17 mouse cellular contexts compared by ENCODE assay signal in the genomic region with DNA sequence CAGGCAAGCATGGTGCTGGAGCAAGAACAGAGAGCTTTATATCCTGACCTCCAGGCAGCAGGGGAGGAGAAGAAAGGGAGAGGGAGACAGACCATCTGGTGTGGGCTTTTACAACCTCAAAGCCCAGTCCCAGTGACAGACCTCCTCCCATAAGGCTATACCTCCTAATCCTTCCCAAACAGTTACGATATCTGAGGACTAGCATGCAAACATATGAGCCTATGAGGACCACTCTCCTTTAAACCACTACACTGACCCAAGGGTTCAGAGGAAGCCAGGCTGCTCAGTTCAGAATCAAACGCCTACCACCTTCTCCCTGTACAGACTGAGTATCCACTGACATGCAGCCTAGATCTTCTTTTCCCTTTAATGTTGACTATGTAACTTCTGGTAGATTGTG.
"Had no signal": no experiment of that assay in that cellular context is flagged by ENCODE, and none has a peak within 500 bp of the region (broad histone marks: within the 10 kb centered on the region; RNA-seq: fewer than 3 reads in every experiment).

No protein-coding gene starts in this region.

- H3K9ac ChIP-seq: neural tube, embryonic 12.5 days; neural tube, embryonic 13.5 days; neural tube, embryonic 15.5 days; stomach, embryonic 15.5 days had no signal

- H3K4me2 ChIP-seq: neural tube, embryonic 12.5 days; neural tube, embryonic 13.5 days; neural tube, embryonic 15.5 days; stomach, embryonic 15.5 days had no signal

- H3K27ac ChIP-seq: neural tube, embryonic 12.5 days; neural tube, embryonic 13.5 days; neural tube, embryonic 15.5 days; stomach, embryonic 15.5 days; stomach, postnatal 0 days had no signal

- H3K9me3 ChIP-seq: neural tube, embryonic 12.5 days; neural tube, embryonic 13.5 days; neural tube, embryonic 15.5 days; stomach, embryonic 15.5 days had no signal

- H3K27me3 ChIP-seq: neural tube, embryonic 12.5 days; neural tube, embryonic 13.5 days; neural tube, embryonic 15.5 days; stomach, embryonic 15.5 days had no signal

- H3K36me3 ChIP-seq: neural tube, embryonic 12.5 days; neural tube, embryonic 13.5 days; neural tube, embryonic 15.5 days; stomach, embryonic 15.5 days had no signal

- H3K4me3 ChIP-seq: neural tube, embryonic 12.5 days; neural tube, embryonic 13.5 days; neural tube, embryonic 15.5 days; stomach, embryonic 15.5 days had no signal

- DNase-seq: retina, postnatal 1 day; right cerebral cortex, adult 18-20 months; right cerebral cortex, postnatal 14 days; right cerebral cortex, postnatal 25 days; right cerebral cortex, postnatal 4 days; spleen, adult 18-20 months; thymus, adult 18-20 months; thymus, adult 2 months; thymus, postnatal 14 days; thymus, postnatal 25 days; thymus, postnatal 36 days; thymus, postnatal 4 days had no signal

- H3K4me1 ChIP-seq: neural tube, embryonic 12.5 days; neural tube, embryonic 13.5 days; neural tube, embryonic 15.5 days; stomach, embryonic 15.5 days had no signal
